Mouse (Mus musculus): ENCODE measurements around the gene Rhpn2. TPM values are rescaled to one million over a fixed set of nuclear protein-coding genes. Genes with fewer than 3 reads are reported as not detected.
"Not testable (repeated sequence)": the region's sequence is repeated elsewhere in the genome, so short reads cannot be mapped to it uniquely, and the experiment has no call there.

Gene Rhpn2
- total RNA-seq (2015) = not detected in 2 replicates
- total RNA-seq (2017) = 0.10 TPM in 1 of 2 replicates, not detected in the other

GRCm38 (mm10) chr7:35333692-35334526, at the start of gene Rhpn2:
TSS of gene Rhpn2 (plus strand) at chr7:35334170.
- peak; percentile 89 for ATAC-seq (replicated peaks; ENCODE audit: poor library complexity)

GRCm38 (mm10) chr7:35293464-35293863, 40.5 kb upstream of the Rhpn2 start:
- no peak for ATAC-seq (replicated peaks; ENCODE audit: poor library complexity)

- no peak for ATAC-seq (replicated peaks; ENCODE audit: poor library complexity)
These were observed 38.3 kb upstream of the Rhpn2 start for GRCm38 (mm10) chr7:35295631-35296030.

GRCm38 (mm10) chr7:35297886-35298285, 36.1 kb upstream of the Rhpn2 start:
- ATAC-seq (replicated peaks; ENCODE audit: poor library complexity) = no peak

- no peak for ATAC-seq (replicated peaks; ENCODE audit: poor library complexity)
These were observed 34.3 kb upstream of the Rhpn2 start for GRCm38 (mm10) chr7:35299656-35300055.

- no peak for ATAC-seq (replicated peaks; ENCODE audit: poor library complexity)
These were observed 33.2 kb upstream of the Rhpn2 start for GRCm38 (mm10) chr7:35300792-35301191.

- no peak for ATAC-seq (replicated peaks; ENCODE audit: poor library complexity)
These were observed 22.8 kb upstream of the Rhpn2 start for GRCm38 (mm10) chr7:35311214-35311613.

- ATAC-seq (replicated peaks; ENCODE audit: poor library complexity) = no peak
These were observed 19.8 kb upstream of the Rhpn2 start for GRCm38 (mm10) chr7:35314156-35314555.

GRCm38 (mm10) chr7:35317729-35318609, 16.0 kb upstream of the Rhpn2 start, which contains the start of gene Gpatch1:
TSS of gene Gpatch1 (minus strand) at chr7:35318440.
- ATAC-seq (replicated peaks; ENCODE audit: poor library complexity) = peak; percentile 95

- not testable (repeated sequence) for ATAC-seq (replicated peaks; ENCODE audit: poor library complexity)
These were observed 14.7 kb upstream of the Rhpn2 start for GRCm38 (mm10) chr7:35319221-35319620.

GRCm38 (mm10) chr7:35319755-35320154, 14.2 kb upstream of the Rhpn2 start:
- ATAC-seq (replicated peaks; ENCODE audit: poor library complexity) = no peak

GRCm38 (mm10) chr7:35322161-35322560, 11.8 kb upstream of the Rhpn2 start:
- no peak for ATAC-seq (replicated peaks; ENCODE audit: poor library complexity)

GRCm38 (mm10) chr7:35322732-35323420, 11.1 kb upstream of the Rhpn2 start:
- no peak for ATAC-seq (replicated peaks; ENCODE audit: poor library complexity)

- no peak for ATAC-seq (replicated peaks; ENCODE audit: poor library complexity)
These were observed 2.4 kb upstream of the Rhpn2 start for GRCm38 (mm10) chr7:35331590-35331989.

- ATAC-seq (replicated peaks; ENCODE audit: poor library complexity) = peak; percentile 2; the same call in 1 of the 2 replicates
These were observed 729 bp upstream of the Rhpn2 start for GRCm38 (mm10) chr7:35333231-35333651.

GRCm38 (mm10) chr7:35334527-35335452, 820 bp downstream of the Rhpn2 start:
- ATAC-seq (replicated peaks; ENCODE audit: poor library complexity) = peak; percentile 20

GRCm38 (mm10) chr7:35340196-35340595, 6.2 kb downstream of the Rhpn2 start:
- ATAC-seq (replicated peaks; ENCODE audit: poor library complexity) = no peak

GRCm38 (mm10) chr7:35341282-35341681, 7.3 kb downstream of the Rhpn2 start:
- ATAC-seq (replicated peaks; ENCODE audit: poor library complexity) = no peak

- no peak for ATAC-seq (replicated peaks; ENCODE audit: poor library complexity)
These were observed 8.5 kb downstream of the Rhpn2 start for GRCm38 (mm10) chr7:35342498-35342897.
